Mouse (Mus musculus): ENCODE measurements at regions not wholly inside any gene's neighbourhood (a gene's known extent, or its start where the extent isn't known, plus 50 kb on each side); places are given as distances from the start of the nearest gene placed in this dataset.

- TF ChIP-seq CTCF (IDR thresholded peaks at IDR 0.05; ENCODE audit: control insufficient read depth, insufficient read depth, low read length), result no peak
- TF ChIP-seq POLR2A (IDR thresholded peaks at IDR 0.05; ENCODE audit: borderline replicate concordance, control insufficient read depth, low read depth, low read length), result no peak
These were observed 1128.5 kb upstream of the Zeb2 start for GRCm38 (mm10) chr2:46245717-46246116.
